Mouse (Mus musculus): ENCODE results near the gene Cfl2. TPM values are rescaled to one million over a fixed set of nuclear protein-coding genes. Genes with fewer than 3 reads are reported as not detected.

Gene Cfl2
- total RNA-seq, 1 experiment = 50.9 TPM

- TF ChIP-seq ZC3H11A (IDR thresholded peaks at IDR 0.05; ENCODE audit: borderline replicate concordance, low read depth, low read length) = no peak
- no peak overlapping the region for H3K4me3 ChIP-seq (ENCODE audit: insufficient read depth in 1 of 2, low read depth in 1 of 2, low read length in 2 of 2, poor library complexity in 1 of 2, severe bottlenecking in 1 of 2)
- H3K9me3 ChIP-seq (ENCODE audit: control insufficient read depth, insufficient read depth, low read depth, low read length) = no peaks in the 10 kb centered on the region
- H3K4me1 ChIP-seq (ENCODE audit: control insufficient read depth in 2 of 2, insufficient read depth in 2 of 2, low read length in 2 of 2, poor library complexity in 1 of 2) = no peaks in the 10 kb centered on the region
- H3K9ac ChIP-seq (ENCODE audit: insufficient read depth, low read depth, low read length, poor library complexity, severe bottlenecking) = no peak overlapping the region
- no peak for DNase-seq (ENCODE audit: low read depth, low spot score)
- no peaks in the 10 kb centered on the region for H3K36me3 ChIP-seq (ENCODE audit: control insufficient read depth, insufficient read depth, low read length, poor library complexity, severe bottlenecking)
- in situ Hi-C loops (cut with MboI; ENCODE audit: low sequenced_read_pairs in 2 of 2, unreplicated experiment in 2 of 2) = no loop called here
- H3K27ac ChIP-seq (ENCODE audit: insufficient read depth, low read depth, low read length, poor library complexity, severe bottlenecking) = no peak overlapping the region
Observed at GRCm38 (mm10) chr12:54874711-54875110, 12.0 kb upstream of the Cfl2 start.

GRCm38 (mm10) chr12:54861991-54862605 lies 579 bp downstream of the Cfl2 start:
- Histone ChIP-seq H3K27ac (ENCODE audit: insufficient read depth, low read depth, low read length, poor library complexity, severe bottlenecking) (peak overlapping the region; percentile 74), H3K9ac (ENCODE audit: insufficient read depth, low read depth, low read length, poor library complexity, severe bottlenecking) (peak overlapping the region; percentile 98), H3K36me3 (ENCODE audit: control insufficient read depth, insufficient read depth, low read length, poor library complexity, severe bottlenecking) (peaks cover 3% of the 10 kb centered on the region; the same call in 1 of the 2 replicates), H3K4me1 (ENCODE audit: control insufficient read depth in 2 of 2, insufficient read depth in 2 of 2, low read length in 2 of 2, poor library complexity in 1 of 2) (no peaks in the 10 kb centered on the region), H3K4me3 (ENCODE audit: insufficient read depth in 1 of 2, low read depth in 1 of 2, low read length in 2 of 2, poor library complexity in 1 of 2, severe bottlenecking in 1 of 2) (peak overlapping the region; percentile 97 to 98), H3K9me3 (ENCODE audit: control insufficient read depth, insufficient read depth, low read depth, low read length) (no peaks in the 10 kb centered on the region)
- in situ Hi-C loops (cut with MboI; ENCODE audit: low sequenced_read_pairs in 2 of 2, unreplicated experiment in 2 of 2) = no loop called here
- peak; percentile 34 for DNase-seq (ENCODE audit: low read depth, low spot score)
- no peak for TF ChIP-seq MAFK (IDR thresholded peaks at IDR 0.05; ENCODE audit: insufficient read depth, low read depth, low read length)
- TF ChIP-seq ZC3H11A (IDR thresholded peaks at IDR 0.05; ENCODE audit: borderline replicate concordance, low read depth, low read length) = no peak
- no peak for TF ChIP-seq CHD2 (IDR thresholded peaks at IDR 0.05; ENCODE audit: low read depth, low read length)
- no peak for TF ChIP-seq HCFC1 (IDR thresholded peaks at IDR 0.05; ENCODE audit: borderline replicate concordance, insufficient read depth, low read length)
- TF ChIP-seq ZNF384 (IDR thresholded peaks at IDR 0.05; ENCODE audit: low read depth, low read length) = no peak

DNA sequence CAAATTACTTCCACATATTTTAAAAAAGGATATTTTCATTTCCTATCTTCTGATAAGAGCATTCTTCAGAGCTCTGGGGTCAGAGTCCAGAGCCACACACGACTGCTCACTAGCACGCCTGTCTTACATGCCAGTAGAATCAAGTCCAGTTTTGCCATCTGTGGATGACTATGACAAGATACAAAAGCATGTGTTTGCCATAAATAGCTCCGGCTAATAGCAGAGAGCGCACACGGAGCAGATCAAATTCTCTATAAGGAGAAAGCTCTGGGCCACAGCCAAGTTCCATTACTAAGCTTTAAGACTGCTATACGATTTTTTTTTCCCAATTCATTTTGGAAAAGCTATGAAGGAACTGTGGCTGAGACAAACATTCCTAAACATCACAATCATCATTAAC lies 3.1 kb downstream of the Cfl2 start:
- no peaks in the 10 kb centered on the region for H3K4me1 ChIP-seq (ENCODE audit: control insufficient read depth in 2 of 2, insufficient read depth in 2 of 2, low read length in 2 of 2, poor library complexity in 1 of 2)

DNA sequence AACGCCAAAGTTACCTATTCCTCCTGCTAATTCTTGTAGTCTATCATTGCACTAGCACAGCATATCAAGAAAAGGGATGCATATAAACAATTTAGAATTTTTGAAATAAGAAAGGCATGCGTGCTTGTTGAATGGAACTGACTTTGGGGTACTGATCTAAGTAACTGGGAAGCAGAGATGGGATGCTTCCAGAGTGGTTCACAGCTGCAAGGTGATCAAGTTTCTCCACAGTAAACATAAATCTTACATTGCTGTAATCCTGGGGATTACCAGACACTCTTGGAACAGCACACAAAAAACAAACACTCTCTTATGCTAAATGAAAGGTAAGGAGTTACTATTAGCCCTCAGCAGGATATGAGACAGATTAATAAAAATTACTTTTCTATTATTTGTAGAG lies 12.1 kb downstream of the Cfl2 start:
- Histone ChIP-seq H3K36me3 (ENCODE audit: control insufficient read depth, insufficient read depth, low read length, poor library complexity, severe bottlenecking) (no peaks in the 10 kb centered on the region), H3K9ac (ENCODE audit: insufficient read depth, low read depth, low read length, poor library complexity, severe bottlenecking) (no peak overlapping the region), H3K9me3 (ENCODE audit: control insufficient read depth, insufficient read depth, low read depth, low read length) (no peaks in the 10 kb centered on the region), H3K4me1 (ENCODE audit: control insufficient read depth in 2 of 2, insufficient read depth in 2 of 2, low read length in 2 of 2, poor library complexity in 1 of 2) (no peaks in the 10 kb centered on the region), H3K4me3 (ENCODE audit: insufficient read depth in 1 of 2, low read depth in 1 of 2, low read length in 2 of 2, poor library complexity in 1 of 2, severe bottlenecking in 1 of 2) (no peak overlapping the region), H3K27ac (ENCODE audit: insufficient read depth, low read depth, low read length, poor library complexity, severe bottlenecking) (no peak overlapping the region)
- no peak for DNase-seq (ENCODE audit: low read depth, low spot score)
- in situ Hi-C loops (cut with MboI; ENCODE audit: low sequenced_read_pairs in 2 of 2, unreplicated experiment in 2 of 2) = no loop called here
- TF ChIP-seq MAFK (IDR thresholded peaks at IDR 0.05; ENCODE audit: insufficient read depth, low read depth, low read length) (no peak), CHD2 (IDR thresholded peaks at IDR 0.05; ENCODE audit: low read depth, low read length) (no peak), HCFC1 (IDR thresholded peaks at IDR 0.05; ENCODE audit: borderline replicate concordance, insufficient read depth, low read length) (no peak), ZC3H11A (IDR thresholded peaks at IDR 0.05; ENCODE audit: borderline replicate concordance, low read depth, low read length) (no peak), ZNF384 (IDR thresholded peaks at IDR 0.05; ENCODE audit: low read depth, low read length) (no peak)

More for the DNA sequence above, 3.1 kb downstream of the Cfl2 start:
- in situ Hi-C loops (cut with MboI; ENCODE audit: low sequenced_read_pairs in 2 of 2, unreplicated experiment in 2 of 2) = no loop called here
- no peak overlapping the region for H3K9ac ChIP-seq (ENCODE audit: insufficient read depth, low read depth, low read length, poor library complexity, severe bottlenecking)
- no peak overlapping the region for H3K27ac ChIP-seq (ENCODE audit: insufficient read depth, low read depth, low read length, poor library complexity, severe bottlenecking)
- no peak overlapping the region for H3K4me3 ChIP-seq (ENCODE audit: insufficient read depth in 1 of 2, low read depth in 1 of 2, low read length in 2 of 2, poor library complexity in 1 of 2, severe bottlenecking in 1 of 2)
- TF ChIP-seq ZC3H11A (IDR thresholded peaks at IDR 0.05; ENCODE audit: borderline replicate concordance, low read depth, low read length) = no peak
- TF ChIP-seq HCFC1 (IDR thresholded peaks at IDR 0.05; ENCODE audit: borderline replicate concordance, insufficient read depth, low read length) = no peak
- TF ChIP-seq MAFK (IDR thresholded peaks at IDR 0.05; ENCODE audit: insufficient read depth, low read depth, low read length) = no peak
- TF ChIP-seq ZNF384 (IDR thresholded peaks at IDR 0.05; ENCODE audit: low read depth, low read length) = no peak
- no peak for TF ChIP-seq CHD2 (IDR thresholded peaks at IDR 0.05; ENCODE audit: low read depth, low read length)
- DNase-seq (ENCODE audit: low read depth, low spot score) = no peak
- H3K9me3 ChIP-seq (ENCODE audit: control insufficient read depth, insufficient read depth, low read depth, low read length) = no peaks in the 10 kb centered on the region
- H3K36me3 ChIP-seq (ENCODE audit: control insufficient read depth, insufficient read depth, low read length, poor library complexity, severe bottlenecking) = peaks cover 3% of the 10 kb centered on the region; the same call in 1 of the 2 replicates

- Histone ChIP-seq H3K4me3 (ENCODE audit: insufficient read depth in 1 of 2, low read depth in 1 of 2, low read length in 2 of 2, poor library complexity in 1 of 2, severe bottlenecking in 1 of 2) (no peak overlapping the region), H3K4me1 (ENCODE audit: control insufficient read depth in 2 of 2, insufficient read depth in 2 of 2, low read length in 2 of 2, poor library complexity in 1 of 2) (no peaks in the 10 kb centered on the region), H3K36me3 (ENCODE audit: control insufficient read depth, insufficient read depth, low read length, poor library complexity, severe bottlenecking) (no peaks in the 10 kb centered on the region), H3K9ac (ENCODE audit: insufficient read depth, low read depth, low read length, poor library complexity, severe bottlenecking) (no peak overlapping the region), H3K27ac (ENCODE audit: insufficient read depth, low read depth, low read length, poor library complexity, severe bottlenecking) (no peak overlapping the region), H3K9me3 (ENCODE audit: control insufficient read depth, insufficient read depth, low read depth, low read length) (no peaks in the 10 kb centered on the region)
- no peak for TF ChIP-seq ZNF384 (IDR thresholded peaks at IDR 0.05; ENCODE audit: low read depth, low read length)
- no peak for TF ChIP-seq MAFK (IDR thresholded peaks at IDR 0.05; ENCODE audit: insufficient read depth, low read depth, low read length)
- TF ChIP-seq HCFC1 (IDR thresholded peaks at IDR 0.05; ENCODE audit: borderline replicate concordance, insufficient read depth, low read length) = no peak
- no peak for TF ChIP-seq CHD2 (IDR thresholded peaks at IDR 0.05; ENCODE audit: low read depth, low read length)
- no peak for TF ChIP-seq ZC3H11A (IDR thresholded peaks at IDR 0.05; ENCODE audit: borderline replicate concordance, low read depth, low read length)
- DNase-seq (ENCODE audit: low read depth, low spot score) = no peak
- in situ Hi-C loops (cut with MboI; ENCODE audit: low sequenced_read_pairs in 2 of 2, unreplicated experiment in 2 of 2) = no loop called here
Observed at GRCm38 (mm10) chr12:54844415-54844814, 18.3 kb downstream of the Cfl2 start.
